Mouse (Mus musculus): ENCODE results near the gene Gm17334. TPM values are rescaled to one million over a fixed set of nuclear protein-coding genes. Genes with fewer than 3 reads are reported as not detected.

Gene Gm17334
- not detected for polyA plus RNA-seq (2015; fragmentation: Illumina TruSeq; extraction: RNeasy Lipid Tissue Mini Kit (QIAGEN cat#74804); ENCODE audit: insufficient read depth, low replicate concordance)

GRCm38 (mm10) chr11:53773087-53773486 is at the start of gene Gm17334:
TSS of gene Gm17334 (minus strand) at chr11:53773187.

GRCm38 (mm10) chr11:53769760-53770124 is 3.2 kb downstream of the Gm17334 start, which contains the start of gene Irf1:
TSS of gene Irf1 (plus strand) at chr11:53770014.

Other genes starting within 250 kb of the Gm17334 start
- 6.2 TPM for gene Kif3a, start 205.8 kb downstream of the Gm17334 start, polyA plus RNA-seq (2015; fragmentation: Illumina TruSeq; extraction: RNeasy Lipid Tissue Mini Kit (QIAGEN cat#74804); ENCODE audit: insufficient read depth, low replicate concordance)
- gene Il4, start 154.5 kb downstream of the Gm17334 start, polyA plus RNA-seq (2015; fragmentation: Illumina TruSeq; extraction: RNeasy Lipid Tissue Mini Kit (QIAGEN cat#74804); ENCODE audit: insufficient read depth, low replicate concordance) = 2.6 TPM
- not detected for gene Il13, start 138.5 kb downstream of the Gm17334 start, polyA plus RNA-seq (2015; fragmentation: Illumina TruSeq; extraction: RNeasy Lipid Tissue Mini Kit (QIAGEN cat#74804); ENCODE audit: insufficient read depth, low replicate concordance)
- gene Rad50, start 65.9 kb downstream of the Gm17334 start, polyA plus RNA-seq (2015; fragmentation: Illumina TruSeq; extraction: RNeasy Lipid Tissue Mini Kit (QIAGEN cat#74804); ENCODE audit: insufficient read depth, low replicate concordance) = 28.0 TPM
- not detected for gene Il5, start 52.4 kb downstream of the Gm17334 start, polyA plus RNA-seq (2015; fragmentation: Illumina TruSeq; extraction: RNeasy Lipid Tissue Mini Kit (QIAGEN cat#74804); ENCODE audit: insufficient read depth, low replicate concordance)
- 157 TPM for gene Irf1, start 3.2 kb downstream of the Gm17334 start, polyA plus RNA-seq (2015; fragmentation: Illumina TruSeq; extraction: RNeasy Lipid Tissue Mini Kit (QIAGEN cat#74804); ENCODE audit: insufficient read depth, low replicate concordance)
- 6.5 TPM for gene Gm12216, start 86.1 kb upstream of the Gm17334 start, polyA plus RNA-seq (2015; fragmentation: Illumina TruSeq; extraction: RNeasy Lipid Tissue Mini Kit (QIAGEN cat#74804); ENCODE audit: insufficient read depth, low replicate concordance)
- 24.7 TPM for gene Slc22a5, start 118.5 kb upstream of the Gm17334 start, polyA plus RNA-seq (2015; fragmentation: Illumina TruSeq; extraction: RNeasy Lipid Tissue Mini Kit (QIAGEN cat#74804); ENCODE audit: insufficient read depth, low replicate concordance)
- 6.7 TPM for gene Slc22a21, start 207.1 kb upstream of the Gm17334 start, polyA plus RNA-seq (2015; fragmentation: Illumina TruSeq; extraction: RNeasy Lipid Tissue Mini Kit (QIAGEN cat#74804); ENCODE audit: insufficient read depth, low replicate concordance)